In genomic region chr16:93792981-93793630, GRCm38 (mm10) we compare ENCODE assay signal across 25 mouse cellular contexts. TPM values are rescaled to one million over a fixed set of nuclear protein-coding genes. Genes with fewer than 3 reads are reported as not detected.
A peak's percentile ranks its signal among the peaks of the same experiment; 100 is the strongest.
DNase-seq lines count a peak whose midpoint lies in the region; ATAC-seq and TF ChIP-seq lines count a peak whose summit lies in the region.
"Had no signal": no experiment of that assay in that cellular context is flagged by ENCODE, and none has a peak within 500 bp of the region (broad histone marks: within the 10 kb centered on the region; RNA-seq: fewer than 3 reads in every experiment).

No protein-coding gene starts in this region.

- H3K9me3 ChIP-seq in E14TG2a.4 (ENCODE audit: low read length), result peaks cover 30% of the 10 kb centered on the region
- no peaks in the 10 kb centered on the region for H3K9me3 ChIP-seq in kidney, embryonic 15.5 days (replicated peaks)
- H3K9me3 ChIP-seq: embryonic facial prominence, embryonic 15.5 days; forebrain, embryonic 12.5 days; heart, embryonic 13.5 days; hindbrain, embryonic 10.5 days; hindbrain, embryonic 15.5 days; lung, embryonic 15.5 days; midbrain, embryonic 13.5 days; neural tube, embryonic 15.5 days; stomach, embryonic 15.5 days had no signal

- peak overlapping the region; percentile 54 for H3K27ac ChIP-seq in kidney, embryonic 15.5 days
- H3K27ac ChIP-seq: embryonic facial prominence, embryonic 15.5 days; forebrain, embryonic 12.5 days; heart, embryonic 13.5 days; hindbrain, embryonic 10.5 days; hindbrain, embryonic 15.5 days; lung, embryonic 15.5 days; midbrain, embryonic 13.5 days; neural tube, embryonic 15.5 days; stomach, embryonic 15.5 days had no signal

- H3K9ac ChIP-seq in kidney, embryonic 15.5 days, result no peak overlapping the region
- H3K9ac ChIP-seq: embryonic facial prominence, embryonic 15.5 days; forebrain, embryonic 12.5 days; forebrain, postnatal 0 days; heart, embryonic 13.5 days; hindbrain, embryonic 15.5 days; lung, embryonic 15.5 days; midbrain, embryonic 13.5 days; neural tube, embryonic 15.5 days; stomach, embryonic 15.5 days had no signal

- 62% methylated on average over 15 of the region's 15 CpGs for WGBS in kidney, embryonic 15.5 days

- DNase-seq in kidney, adult 9 months, result peak; percentile 27
- DNase-seq in kidney, postnatal 10 days, result no peak
- peak; percentile 30 to 46 for DNase-seq in kidney, postnatal 36 days
- no peak for DNase-seq in heart, postnatal 36 days
- DNase-seq in urinary bladder, adult 18-20 months (ENCODE audit: low spot score in 2 of 2), result no peak
- DNase-seq: adrenal gland, postnatal 25 days; cerebellum, adult 11-12 months; cerebellum, postnatal 10 days; forebrain, postnatal 0 days; heart, postnatal 10 days; liver; right cerebral cortex, postnatal 25 days; thymus, postnatal 14 days had no signal

- TF ChIP-seq CTCF in E14TG2a.4 (conservative IDR thresholded peaks at IDR 0.05; ENCODE audit: low read length), result no peak

- H3K4me3 ChIP-seq in E14TG2a.4 (replicated peaks; ENCODE audit: low read length), result peak overlapping the region; percentile 71
- no peak overlapping the region for H3K4me3 ChIP-seq in kidney, embryonic 15.5 days (replicated peaks)
- H3K4me3 ChIP-seq: embryonic facial prominence, embryonic 15.5 days; forebrain, embryonic 12.5 days; heart, embryonic 13.5 days; hindbrain, embryonic 10.5 days; hindbrain, embryonic 15.5 days; lung, embryonic 15.5 days; midbrain, embryonic 13.5 days; neural tube, embryonic 15.5 days; stomach, embryonic 15.5 days had no signal

- no peak for ATAC-seq in kidney, embryonic 15.5 days (replicated peaks; ENCODE audit: low FRiP score)
- ATAC-seq: forebrain, postnatal 0 days; midbrain, embryonic 13.5 days; Patski had no signal

- H3K27me3 ChIP-seq in E14TG2a.4 (ENCODE audit: insufficient read depth, low read length), result no peaks in the 10 kb centered on the region
- H3K27me3 ChIP-seq in kidney, embryonic 15.5 days, result no peaks in the 10 kb centered on the region
- H3K27me3 ChIP-seq: embryonic facial prominence, embryonic 15.5 days; forebrain, embryonic 12.5 days; heart, embryonic 13.5 days; hindbrain, embryonic 15.5 days; lung, embryonic 15.5 days; midbrain, embryonic 13.5 days; neural tube, embryonic 15.5 days; Patski; stomach, embryonic 15.5 days had no signal

- peaks cover 70% of the 10 kb centered on the region for H3K4me1 ChIP-seq in E14TG2a.4 (replicated peaks; ENCODE audit: low read depth, low read length)
- H3K4me1 ChIP-seq in kidney, embryonic 15.5 days, result peaks cover 32% of the 10 kb centered on the region
- H3K4me1 ChIP-seq: neural tube, embryonic 15.5 days had no signal

- intact Hi-C loops in heart, postnatal 36 days (cut with DNase I), result no loop called here

- H3K36me3 ChIP-seq in E14TG2a.4 (ENCODE audit: insufficient read depth, low read length), result peaks cover 54% of the 10 kb centered on the region
- no peaks in the 10 kb centered on the region for H3K36me3 ChIP-seq in kidney, embryonic 15.5 days
- H3K36me3 ChIP-seq: embryonic facial prominence, embryonic 15.5 days; forebrain, embryonic 12.5 days; heart, embryonic 13.5 days; hindbrain, embryonic 10.5 days; lung, embryonic 15.5 days; stomach, embryonic 15.5 days had no signal

- no peak overlapping the region for H3K4me2 ChIP-seq in kidney, embryonic 15.5 days
- H3K4me2 ChIP-seq: embryonic facial prominence, embryonic 15.5 days; forebrain, embryonic 12.5 days; heart, embryonic 13.5 days; hindbrain, embryonic 15.5 days; lung, embryonic 15.5 days; midbrain, embryonic 13.5 days; neural tube, embryonic 15.5 days; stomach, embryonic 15.5 days had no signal

RNA-seq across cellular contexts. Expression of gene Morc3, which starts 38.8 kb away (rescaled TPM):
- polyA plus RNA-seq in kidney, embryonic 15.5 days (2015; fragmentation: Nextera tagmentation; extraction: Ambion mirVana), result 33.1 and 33.8 TPM in 2 replicates
- total RNA-seq in heart, postnatal 36 days (2021), result 10 to 100 TPM; 14.9 to 18.0 TPM

Comparison
In these comparisons a context has a peak if more than half of its experiments do, and no peak if none do; other contexts are left out.
1. DNase-seq: peak in kidney, adult 9 months (single experiment) and kidney, postnatal 36 days (2 of 2); none in kidney, postnatal 10 days (single experiment), heart, postnatal 36 days (0 of 2) and urinary bladder, adult 18-20 months (0 of 2).